Mouse (Mus musculus): ENCODE data around the gene Map2k6. TPM values are rescaled to one million over a fixed set of nuclear protein-coding genes. Genes with fewer than 3 reads are reported as not detected.

The Map2k6 gene
- polyA plus RNA-seq, 1 experiment from 2014 or later = 3.4 TPM

DNA sequence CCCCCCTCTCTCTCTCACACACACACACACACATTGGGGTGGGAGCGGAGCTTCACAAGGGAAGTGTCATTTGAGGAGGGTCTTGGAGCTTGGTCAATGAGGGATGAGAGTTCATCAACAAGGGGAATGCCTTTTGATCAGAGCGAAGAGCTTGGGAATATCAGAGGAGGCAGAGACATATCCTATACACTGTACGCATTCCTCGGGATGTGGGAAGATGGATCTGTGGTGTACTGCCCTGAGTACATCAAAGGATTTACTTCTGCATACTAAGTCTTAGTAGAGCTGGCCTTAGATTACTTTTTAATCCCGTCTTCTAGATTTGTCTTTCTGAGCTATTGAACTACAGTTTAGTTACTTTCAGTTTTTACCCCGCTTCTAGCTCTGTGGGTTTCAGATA lies 30.1 kb downstream of the Map2k6 start:
- no peak overlapping the region for H3K4me2 ChIP-seq (replicated peaks; ENCODE audit: low read depth)

DNA sequence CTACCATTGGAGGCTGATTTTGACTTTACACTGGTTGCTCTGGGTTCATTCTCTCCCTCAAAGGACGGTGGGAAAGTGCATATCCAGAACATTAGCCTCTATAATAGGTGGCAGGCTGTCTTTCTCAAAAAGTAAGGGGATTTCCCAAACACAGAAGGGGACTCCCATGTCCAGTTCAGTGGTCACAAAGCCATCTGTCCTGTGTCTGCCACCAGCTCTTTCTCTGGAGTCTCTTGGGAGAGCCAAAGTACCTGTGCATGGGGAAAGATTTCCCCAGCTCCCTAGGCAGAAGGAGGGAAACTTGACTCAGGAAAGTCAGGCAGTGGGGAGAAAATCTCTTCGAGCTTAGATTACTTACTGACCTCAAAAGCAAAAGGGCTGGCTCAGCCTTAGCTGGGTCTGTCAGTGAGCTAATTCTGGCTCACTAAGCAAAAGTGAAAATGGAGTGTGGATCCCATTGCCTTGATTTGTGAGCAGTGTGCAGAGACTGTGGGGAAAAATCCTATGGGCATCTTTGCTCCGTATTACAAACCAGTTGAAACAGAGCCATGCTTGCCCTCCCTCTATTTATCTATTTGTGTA lies 31.0 kb downstream of the Map2k6 start:
- Histone ChIP-seq H3K4me1 (replicated peaks; ENCODE audit: control insufficient read depth, insufficient read depth, low read length) (no peaks in the 10 kb centered on the region; the same call in 1 of the 2 replicates), H3K9ac (ENCODE audit: low read depth, low read length) (no peak overlapping the region), H3K27ac (ENCODE audit: low read depth, low read length) (no peak overlapping the region), H3K9me3 (ENCODE audit: control insufficient read depth) (no peaks in the 10 kb centered on the region), H3K36me3 (ENCODE audit: control insufficient read depth, insufficient read depth) (no peaks in the 10 kb centered on the region; the same call in 1 of the 2 replicates), H3K4me2 (replicated peaks; ENCODE audit: low read depth) (no peak overlapping the region), H3K27me3 (replicated peaks; ENCODE audit: control insufficient read depth, insufficient read depth, low read length) (no peaks in the 10 kb centered on the region), H3K4me3 (ENCODE audit: low read depth, low read length) (no peak overlapping the region)
- WGBS = 79% methylated on average over 3 of the region's 3 CpGs
- TF ChIP-seq CTCF (IDR thresholded peaks at IDR 0.05; ENCODE audit: low read depth) = no peak
- ATAC-seq = no peak

More for the DNA sequence above, 30.1 kb downstream of the Map2k6 start:
- Histone ChIP-seq H3K9ac (ENCODE audit: low read depth, low read length) (no peak overlapping the region), H3K4me3 (ENCODE audit: low read depth, low read length) (no peak overlapping the region), H3K27ac (ENCODE audit: low read depth, low read length) (no peak overlapping the region), H3K4me1 (replicated peaks; ENCODE audit: control insufficient read depth, insufficient read depth, low read length) (no peaks in the 10 kb centered on the region; the same call in 1 of the 2 replicates), H3K27me3 (replicated peaks; ENCODE audit: control insufficient read depth, insufficient read depth, low read length) (no peaks in the 10 kb centered on the region), H3K36me3 (ENCODE audit: control insufficient read depth, insufficient read depth) (no peaks in the 10 kb centered on the region; the same call in 1 of the 2 replicates), H3K9me3 (ENCODE audit: control insufficient read depth) (no peaks in the 10 kb centered on the region)
- no peak for TF ChIP-seq CTCF (IDR thresholded peaks at IDR 0.05; ENCODE audit: low read depth)
- no peak for ATAC-seq
- WGBS = 80% methylated on average over 6 of the region's 6 CpGs

DNA sequence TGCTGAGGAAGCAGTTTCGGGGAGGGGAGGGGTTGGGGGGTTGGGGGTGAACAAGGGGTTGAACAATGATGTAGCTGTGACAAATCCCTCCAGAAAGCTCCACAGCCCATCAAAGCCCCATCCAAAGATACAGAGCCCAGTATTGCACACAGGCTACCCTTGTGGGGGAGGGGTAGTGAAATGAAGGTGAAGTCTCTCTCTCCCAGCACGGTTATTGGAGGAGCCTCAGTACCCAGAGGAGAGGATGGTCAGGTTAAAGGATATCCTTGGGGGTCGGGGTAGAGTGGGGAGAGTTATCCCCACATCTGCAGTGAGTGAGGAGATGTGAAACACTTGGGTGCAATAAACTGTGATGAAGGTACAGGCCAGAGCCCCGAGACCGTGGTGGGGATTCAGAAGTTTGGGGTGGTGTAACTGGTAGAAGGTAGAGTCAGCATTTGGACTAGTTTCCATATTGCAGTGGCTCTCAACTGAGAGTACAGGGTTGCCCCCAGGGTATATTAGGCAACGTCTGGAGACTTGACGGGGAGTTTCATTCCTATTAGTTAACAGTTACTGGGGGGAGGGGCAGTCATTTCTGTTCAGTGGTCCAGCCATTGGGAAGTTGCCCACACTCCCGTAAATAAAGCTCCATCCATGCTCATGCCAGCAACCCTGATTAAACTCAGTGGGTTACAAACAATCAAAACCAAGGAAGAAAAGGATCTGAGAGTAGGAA lies 37.1 kb downstream of the Map2k6 start:
- H3K27ac ChIP-seq (ENCODE audit: low read depth, low read length) = no peak overlapping the region
- H3K4me1 ChIP-seq (replicated peaks; ENCODE audit: control insufficient read depth, insufficient read depth, low read length) = no peaks in the 10 kb centered on the region
- no peak overlapping the region for H3K4me3 ChIP-seq (ENCODE audit: low read depth, low read length)
- no peaks in the 10 kb centered on the region; the same call in 1 of the 2 replicates for H3K36me3 ChIP-seq (ENCODE audit: control insufficient read depth, insufficient read depth)
- no peak overlapping the region for H3K4me2 ChIP-seq (replicated peaks; ENCODE audit: low read depth)
- no peak for TF ChIP-seq CTCF (IDR thresholded peaks at IDR 0.05; ENCODE audit: low read depth)
- H3K9ac ChIP-seq (ENCODE audit: low read depth, low read length) = no peak overlapping the region
- no peaks in the 10 kb centered on the region for H3K9me3 ChIP-seq (ENCODE audit: control insufficient read depth)
- no peaks in the 10 kb centered on the region for H3K27me3 ChIP-seq (replicated peaks; ENCODE audit: control insufficient read depth, insufficient read depth, low read length)
- WGBS = 86% methylated on average over 8 of the region's 8 CpGs
- ATAC-seq = no peak

DNA sequence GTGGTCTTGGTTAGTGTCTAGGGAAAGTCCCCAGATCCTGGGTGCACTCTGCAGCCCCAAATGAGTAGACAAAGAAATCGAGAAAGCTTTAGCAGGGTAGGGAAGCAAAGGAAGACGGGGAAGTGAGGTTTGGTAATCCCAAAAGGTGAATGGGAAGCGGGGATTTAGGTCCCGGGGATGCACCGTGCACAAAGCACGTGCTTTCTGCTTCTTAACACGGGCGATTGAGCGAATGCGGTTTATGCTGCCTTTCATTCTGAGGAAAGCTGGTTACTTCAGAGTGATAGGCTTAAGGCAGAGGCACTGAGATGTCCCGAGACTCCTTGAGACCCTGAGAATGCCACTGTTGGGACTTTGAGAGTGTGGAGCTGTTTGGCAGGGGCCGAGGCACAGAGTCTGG lies 38.1 kb downstream of the Map2k6 start:
- Histone ChIP-seq H3K27me3 (replicated peaks; ENCODE audit: control insufficient read depth, insufficient read depth, low read length) (no peaks in the 10 kb centered on the region), H3K9me3 (ENCODE audit: control insufficient read depth) (no peaks in the 10 kb centered on the region), H3K4me2 (replicated peaks; ENCODE audit: low read depth) (no peak overlapping the region), H3K4me3 (ENCODE audit: low read depth, low read length) (no peak overlapping the region), H3K36me3 (ENCODE audit: control insufficient read depth, insufficient read depth) (no peaks in the 10 kb centered on the region; the same call in 1 of the 2 replicates), H3K4me1 (replicated peaks; ENCODE audit: control insufficient read depth, insufficient read depth, low read length) (no peaks in the 10 kb centered on the region), H3K27ac (ENCODE audit: low read depth, low read length) (no peak overlapping the region), H3K9ac (ENCODE audit: low read depth, low read length) (no peak overlapping the region)
- TF ChIP-seq CTCF (IDR thresholded peaks at IDR 0.05; ENCODE audit: low read depth) = no peak
- 89% methylated on average over 12 of the region's 12 CpGs for WGBS
- no peak for ATAC-seq

DNA sequence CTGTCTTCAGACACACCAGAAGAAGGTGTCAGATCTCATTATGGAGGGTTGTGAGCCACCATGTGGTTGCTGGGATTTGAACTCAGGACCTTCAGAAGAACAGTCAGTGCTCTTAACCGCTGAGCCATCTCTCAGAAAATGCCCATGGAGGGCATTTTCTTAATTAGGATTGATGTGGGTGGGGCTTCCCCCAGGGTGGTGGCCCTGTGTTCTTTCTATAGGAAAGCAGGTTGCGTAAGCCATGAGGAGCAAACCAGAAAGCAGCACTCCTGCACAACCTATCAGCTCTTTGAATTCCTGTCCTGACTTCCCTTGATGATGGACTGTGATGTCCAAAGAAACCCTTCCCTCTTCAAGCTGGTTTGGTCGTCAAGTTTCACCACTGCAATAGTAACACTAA lies 39.2 kb downstream of the Map2k6 start:
- H3K36me3 ChIP-seq (ENCODE audit: control insufficient read depth, insufficient read depth) = no peaks in the 10 kb centered on the region; the same call in 1 of the 2 replicates
- H3K4me2 ChIP-seq (replicated peaks; ENCODE audit: low read depth) = no peak overlapping the region
- WGBS = 94% methylated on average over 3 of the region's 3 CpGs
- no peak for TF ChIP-seq CTCF (IDR thresholded peaks at IDR 0.05; ENCODE audit: low read depth)
- no peak overlapping the region for H3K9ac ChIP-seq (ENCODE audit: low read depth, low read length)
- no peak for ATAC-seq
- no peaks in the 10 kb centered on the region for H3K4me1 ChIP-seq (replicated peaks; ENCODE audit: control insufficient read depth, insufficient read depth, low read length)
- no peak overlapping the region for H3K4me3 ChIP-seq (ENCODE audit: low read depth, low read length)
- H3K9me3 ChIP-seq (ENCODE audit: control insufficient read depth) = no peaks in the 10 kb centered on the region
- no peaks in the 10 kb centered on the region for H3K27me3 ChIP-seq (replicated peaks; ENCODE audit: control insufficient read depth, insufficient read depth, low read length)
- no peak overlapping the region for H3K27ac ChIP-seq (ENCODE audit: low read depth, low read length)

DNA sequence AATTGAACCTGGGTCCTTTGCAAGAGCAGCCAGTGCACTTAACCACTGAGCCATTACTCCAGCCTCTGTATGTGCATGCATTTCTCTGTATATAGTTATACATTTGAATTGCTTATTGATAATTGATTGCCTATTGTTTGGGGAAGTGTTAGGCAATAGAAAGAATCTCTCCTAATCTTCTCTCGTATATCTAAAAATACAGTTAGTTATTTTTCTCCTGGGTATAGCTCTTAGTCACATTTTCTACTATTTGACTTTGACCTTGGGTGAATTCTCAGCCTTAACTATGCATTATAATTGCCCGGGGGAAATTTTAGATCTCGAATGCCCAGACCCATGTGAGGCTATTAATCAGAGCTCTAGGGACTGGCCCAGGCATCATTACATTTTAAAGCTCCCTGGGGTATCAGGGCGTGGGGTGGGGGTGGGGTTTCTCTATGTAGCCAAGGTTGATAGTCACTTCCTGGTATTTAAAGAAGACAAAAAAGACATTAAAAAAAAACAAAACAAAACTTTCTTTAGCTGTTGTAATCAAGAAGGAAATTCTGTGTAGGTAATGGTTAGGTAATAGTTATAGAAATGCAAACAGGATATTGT lies 39.9 kb downstream of the Map2k6 start:
- Histone ChIP-seq H3K4me1 (replicated peaks; ENCODE audit: control insufficient read depth, insufficient read depth, low read length) (no peaks in the 10 kb centered on the region), H3K9me3 (ENCODE audit: control insufficient read depth) (no peaks in the 10 kb centered on the region), H3K9ac (ENCODE audit: low read depth, low read length) (no peak overlapping the region), H3K4me2 (replicated peaks; ENCODE audit: low read depth) (no peak overlapping the region), H3K27ac (ENCODE audit: low read depth, low read length) (no peak overlapping the region), H3K4me3 (ENCODE audit: low read depth, low read length) (no peak overlapping the region), H3K27me3 (replicated peaks; ENCODE audit: control insufficient read depth, insufficient read depth, low read length) (no peaks in the 10 kb centered on the region), H3K36me3 (ENCODE audit: control insufficient read depth, insufficient read depth) (no peaks in the 10 kb centered on the region)
- no peak for TF ChIP-seq CTCF (IDR thresholded peaks at IDR 0.05; ENCODE audit: low read depth)
- 47% methylated on average over 4 of the region's 4 CpGs for WGBS
- no peak for ATAC-seq
